Mouse (Mus musculus) limb, embryonic 13.5 days (tissue): ENCODE data around the gene Fads1. TPM values are rescaled to one million over a fixed set of nuclear protein-coding genes. Genes with fewer than 3 reads are reported as not detected.

Source experiments
- ATAC-seq: fragments of 200-750 bp; cut with Nextera tagmentation; 2 replicates; pipeline ENCODE4 v1.8.0; 2017; ENCODE audit warnings: low read depth, moderate number of reproducible peaks, moderate TSS enrichment; ENCODE audit not compliant: low FRiP score
- H3K27ac ChIP-seq: fragments of 300-500 bp; sonication (generic); 2 replicates; pipeline ENCODE4 v1.5.1; 2015; ENCODE audit warnings: inconsistent platforms, mild to moderate bottlenecking, moderate library complexity
- H3K27me3 ChIP-seq: fragments of 300-500 bp; sonication (generic); 2 replicates; pipeline ENCODE4 v1.6.1; 2015; ENCODE audit warnings: mild to moderate bottlenecking, inconsistent platforms
- H3K36me3 ChIP-seq: fragments of 300-500 bp; sonication (generic); 2 replicates; pipeline ENCODE4 v1.6.1; 2015; ENCODE audit warnings: inconsistent platforms, mild to moderate bottlenecking, moderate library complexity
- H3K4me1 ChIP-seq: fragments of 300-500 bp; sonication (generic); 2 replicates; pipeline ENCODE4 v1.6.1; 2015; ENCODE audit warnings: inconsistent platforms
- H3K4me2 ChIP-seq: fragments of 300-500 bp; sonication (generic); replicated peaks from 2 replicates; pipeline ENCODE4 v1.6.1; 2015; ENCODE audit warnings: inconsistent platforms, mild to moderate bottlenecking, moderate library complexity
- H3K4me3 ChIP-seq: fragments of 300-500 bp; sonication (generic); 2 replicates; pipeline ENCODE4 v1.5.1; 2015; ENCODE audit warnings: moderate library complexity, mild to moderate bottlenecking, inconsistent platforms
- H3K9ac ChIP-seq: fragments of 300-500 bp; sonication (generic); 2 replicates; pipeline ENCODE4 v1.6.1; 2015; ENCODE audit warnings: mild to moderate bottlenecking, inconsistent platforms
- H3K9me3 ChIP-seq: fragments of 300-500 bp; sonication (generic); 2 replicates; pipeline ENCODE4 v1.6.1; 2016; ENCODE audit warnings: inconsistent platforms
- WGBS: fragments of 180-500 bp; shearing (Covaris S2); methylation state at CpG from one replicate; pipeline ENCODE4 v1.1.7; 2015; 5-methylcytosine and 5-hydroxymethylcytosine counted together
- polyA plus RNA-seq: library from polyadenylated mRNA; unstranded; fragments of >200 nt; fragmentation: Nextera tagmentation; extraction: Ambion mirVana; gene quantifications from 2 replicates; pipeline ENCODE4 v1.2.1, GENCODE M21; 2015

The Fads1 gene
- polyA plus RNA-seq, 1 experiment from 2014 or later, result 119 TPM

DNA sequence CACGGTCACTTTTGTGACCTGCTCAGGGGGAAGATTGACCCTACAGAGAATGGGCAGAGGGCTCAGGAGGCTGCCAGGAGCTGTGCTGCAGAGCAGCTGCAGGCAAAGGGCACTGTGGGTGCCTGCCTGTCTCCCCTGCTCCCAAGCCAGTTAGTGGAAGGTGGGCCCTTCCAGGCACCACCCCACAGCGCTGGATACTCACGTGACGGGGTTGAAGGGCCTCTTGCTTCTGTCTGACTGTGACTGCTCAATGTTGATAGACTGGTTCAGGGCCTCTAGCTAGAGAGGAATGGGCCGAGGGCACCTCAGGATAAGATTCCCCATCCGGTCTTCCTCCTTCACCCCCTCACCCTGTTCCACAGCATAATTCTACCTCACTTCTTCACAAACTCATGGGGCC, 36.9 kb downstream of the Fads1 start:
- Histone ChIP-seq H3K27ac (no peak overlapping the region), H3K4me3 (no peak overlapping the region), H3K4me2 (no peak overlapping the region), H3K27me3 (no peaks in the 10 kb centered on the region), H3K9ac (no peak overlapping the region), H3K9me3 (no peaks in the 10 kb centered on the region), H3K4me1 (no peaks in the 10 kb centered on the region), H3K36me3 (no peaks in the 10 kb centered on the region)
- WGBS, result 70% methylated on average over 6 of the region's 6 CpGs
- no peak for ATAC-seq

DNA sequence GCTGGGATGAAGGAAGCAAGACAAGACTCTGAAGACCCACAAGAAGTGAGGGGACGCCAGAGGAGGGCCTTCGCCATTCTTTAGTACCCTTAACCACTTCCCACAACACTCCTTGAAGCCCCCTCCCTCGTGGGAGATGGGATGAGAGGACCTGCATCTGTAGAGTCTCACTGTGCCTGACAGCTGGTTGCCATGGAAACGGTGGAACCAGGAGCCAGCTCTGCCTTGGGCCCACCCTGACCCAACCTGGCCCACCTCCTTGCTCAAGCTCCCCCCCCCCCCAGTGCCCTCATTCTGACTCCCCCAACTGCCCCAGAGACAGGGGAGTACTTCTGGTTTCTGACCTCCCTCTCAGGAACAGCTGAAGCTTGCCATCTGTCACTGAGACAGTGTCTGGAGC, 38.9 kb downstream of the Fads1 start:
- H3K27ac ChIP-seq, result no peak overlapping the region
- H3K4me2 ChIP-seq, result no peak overlapping the region
- no peaks in the 10 kb centered on the region for H3K9me3 ChIP-seq
- no peaks in the 10 kb centered on the region for H3K27me3 ChIP-seq
- H3K9ac ChIP-seq, result no peak overlapping the region
- 30% methylated on average over 4 of the region's 4 CpGs for WGBS
- H3K4me3 ChIP-seq, result no peak overlapping the region
- no peak for ATAC-seq
- peaks cover 14% of the 10 kb centered on the region for H3K4me1 ChIP-seq
- H3K36me3 ChIP-seq, result no peaks in the 10 kb centered on the region

DNA sequence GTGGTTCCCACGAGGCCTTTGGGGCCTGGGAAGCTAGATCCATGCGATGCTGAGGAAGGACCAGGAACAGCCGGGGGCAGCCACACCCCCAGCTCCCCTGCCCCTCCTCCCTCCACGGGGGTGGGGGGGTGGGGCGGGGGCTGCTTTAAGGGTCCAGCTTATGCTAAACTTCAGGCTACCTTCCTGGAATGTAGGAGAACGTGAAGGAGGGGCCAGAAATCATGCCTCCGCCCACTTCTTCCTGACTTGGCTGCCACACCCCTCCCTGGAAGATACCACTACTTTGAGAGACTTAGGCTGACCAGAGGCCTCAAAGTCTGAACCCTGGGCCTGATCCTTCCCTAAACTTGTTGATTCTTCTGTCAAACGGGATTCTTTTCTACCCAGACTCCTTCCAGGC, 40.0 kb downstream of the Fads1 start:
- no peak overlapping the region for H3K4me2 ChIP-seq
- ATAC-seq, result no peak
- H3K9me3 ChIP-seq, result no peaks in the 10 kb centered on the region
- no peaks in the 10 kb centered on the region for H3K27me3 ChIP-seq
- WGBS, result 27% methylated on average over 8 of the region's 8 CpGs
- no peak overlapping the region for H3K27ac ChIP-seq
- peaks cover 14% of the 10 kb centered on the region for H3K4me1 ChIP-seq
- no peak overlapping the region for H3K9ac ChIP-seq
- no peaks in the 10 kb centered on the region for H3K36me3 ChIP-seq
- no peak overlapping the region for H3K4me3 ChIP-seq

DNA sequence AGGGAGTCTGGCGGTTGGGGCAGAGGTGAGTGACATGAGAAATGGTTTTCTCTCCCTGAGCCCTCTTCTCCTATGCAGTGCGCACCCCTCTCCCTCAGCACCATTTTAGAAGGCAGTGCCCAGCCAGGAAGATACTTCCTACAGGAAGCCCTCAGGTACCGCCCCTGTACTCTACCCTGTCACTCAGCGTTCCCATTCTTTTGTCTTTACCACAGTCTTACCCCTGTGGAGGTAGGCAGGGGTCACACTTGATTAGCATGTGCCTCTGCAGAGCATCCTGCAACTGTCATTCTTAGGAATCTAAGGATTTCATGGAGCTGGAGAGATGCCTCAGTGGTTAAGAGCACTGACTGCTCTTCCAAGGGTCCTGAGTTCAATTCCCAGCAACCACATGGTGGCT, 40.9 kb downstream of the Fads1 start:
- no peak overlapping the region for H3K27ac ChIP-seq
- 63% methylated on average over 4 of the region's 4 CpGs for WGBS
- ATAC-seq, result no peak

DNA sequence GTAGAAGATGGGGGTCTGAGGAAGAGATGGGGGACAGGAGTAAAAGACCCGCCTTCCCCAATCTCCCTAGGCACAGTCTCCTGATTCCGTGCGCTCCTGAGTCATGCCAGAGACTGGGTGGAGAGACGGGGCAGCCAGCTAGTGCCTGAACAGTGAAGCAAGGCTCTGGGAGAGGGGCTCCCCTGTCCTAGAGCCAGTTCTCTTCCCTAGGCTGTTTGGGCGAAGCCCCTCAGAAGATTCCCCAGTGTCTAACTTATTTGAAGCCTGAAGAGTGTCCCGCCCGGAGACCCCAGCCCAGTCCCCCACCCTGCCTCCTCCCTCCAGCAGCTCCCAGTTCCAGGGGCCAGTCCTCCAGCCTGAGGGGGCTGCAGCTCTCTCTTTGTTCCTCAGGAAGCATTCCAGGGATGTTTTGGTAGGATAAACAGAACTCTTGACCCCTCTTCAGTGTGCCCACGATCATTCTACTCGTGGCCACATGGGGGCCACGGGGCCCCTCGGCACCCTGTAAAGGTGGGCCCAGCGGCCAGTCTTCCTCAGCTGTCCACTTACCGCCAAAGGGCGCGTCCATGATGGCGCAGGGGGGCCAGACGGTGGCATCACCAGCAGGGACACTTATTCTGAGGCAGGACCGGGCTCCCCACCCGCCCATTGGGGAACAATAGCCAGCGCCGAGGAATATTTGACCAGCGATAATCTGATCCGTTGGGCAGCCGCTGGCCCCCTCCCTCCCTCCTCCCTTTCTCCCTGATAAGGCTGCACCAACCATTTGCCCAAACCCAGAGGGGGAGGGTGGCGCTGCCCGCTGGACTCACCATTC, 42.2 kb downstream of the Fads1 start:
- Histone ChIP-seq H3K27ac (no peak overlapping the region), H3K27me3 (no peaks in the 10 kb centered on the region), H3K9ac (peak overlapping the region; percentile 10; the same call in 1 of the 2 replicates), H3K4me3 (no peak overlapping the region), H3K4me1 (peaks cover 14% of the 10 kb centered on the region), H3K4me2 (peak overlapping the region; percentile 16; the same call in 1 of the 2 replicates), H3K36me3 (no peaks in the 10 kb centered on the region), H3K9me3 (no peaks in the 10 kb centered on the region)
- ATAC-seq, result no peak
- 33% methylated on average over 26 of the region's 26 CpGs for WGBS

More for the DNA sequence above, 40.9 kb downstream of the Fads1 start:
- Histone ChIP-seq H3K4me1 (peaks cover 14% of the 10 kb centered on the region), H3K9me3 (no peaks in the 10 kb centered on the region), H3K4me2 (no peak overlapping the region), H3K4me3 (no peak overlapping the region), H3K9ac (no peak overlapping the region), H3K27me3 (no peaks in the 10 kb centered on the region), H3K36me3 (no peaks in the 10 kb centered on the region)

DNA sequence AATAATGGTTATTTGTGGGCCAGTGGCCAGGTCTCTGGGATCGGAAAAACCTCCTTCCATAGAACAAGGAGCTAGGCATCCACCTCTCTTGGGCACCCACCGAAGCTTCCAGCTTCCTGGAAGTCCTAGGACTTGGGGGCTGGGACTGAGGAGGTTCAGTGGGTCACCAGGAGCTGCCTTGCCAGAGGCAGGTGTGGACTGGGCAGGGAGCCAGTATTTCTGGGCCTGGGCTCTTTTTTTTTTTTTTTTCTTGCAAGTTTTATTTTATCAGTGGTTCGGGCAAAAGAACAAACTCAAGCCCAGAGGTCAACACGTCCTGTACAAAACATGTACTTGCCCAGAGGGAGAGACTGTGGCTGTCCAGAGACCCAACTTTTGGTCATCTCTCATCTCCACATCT, 43.1 kb downstream of the Fads1 start:
- no peak overlapping the region for H3K4me3 ChIP-seq
- no peak overlapping the region for H3K9ac ChIP-seq
- H3K27me3 ChIP-seq, result no peaks in the 10 kb centered on the region
- H3K9me3 ChIP-seq, result no peaks in the 10 kb centered on the region
- 68% methylated on average over 4 of the region's 4 CpGs for WGBS
- no peaks in the 10 kb centered on the region for H3K36me3 ChIP-seq
- ATAC-seq, result no peak
- H3K4me2 ChIP-seq, result no peak overlapping the region
- H3K4me1 ChIP-seq, result peaks cover 20% of the 10 kb centered on the region
- no peak overlapping the region for H3K27ac ChIP-seq

DNA sequence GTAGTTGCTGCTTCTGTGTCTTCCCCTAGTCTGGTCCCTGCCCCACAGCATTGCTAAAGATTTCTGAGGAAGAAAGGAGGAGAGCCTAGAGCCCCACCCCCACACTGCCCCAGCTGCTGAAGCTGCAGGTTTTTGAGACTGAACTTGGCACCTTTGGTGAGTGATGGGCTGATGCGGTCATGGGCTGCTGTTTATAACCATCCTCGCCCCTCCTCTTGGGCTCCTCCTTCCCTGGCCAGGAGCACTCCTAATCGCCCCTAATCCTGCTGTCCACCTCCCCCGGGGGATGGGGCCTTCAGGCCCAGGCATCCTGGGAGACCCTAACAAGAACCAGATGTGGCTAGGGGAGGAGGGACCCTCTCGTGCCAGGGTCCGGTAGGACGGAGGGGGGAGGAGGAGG, 48.3 kb downstream of the Fads1 start:
- H3K4me1 ChIP-seq, result peaks cover 30% of the 10 kb centered on the region
- no peak for ATAC-seq
- H3K9me3 ChIP-seq, result no peaks in the 10 kb centered on the region
- H3K4me3 ChIP-seq, result no peak overlapping the region
- no peaks in the 10 kb centered on the region for H3K36me3 ChIP-seq
- WGBS, result 4% methylated on average over 7 of the region's 7 CpGs
- H3K9ac ChIP-seq, result peak overlapping the region; percentile 45
- peaks cover 5% of the 10 kb centered on the region; the same call in 1 of the 2 replicates for H3K27me3 ChIP-seq
- H3K27ac ChIP-seq, result no peak overlapping the region
- H3K4me2 ChIP-seq, result peak overlapping the region; percentile 28; the same call in 1 of the 2 replicates

DNA sequence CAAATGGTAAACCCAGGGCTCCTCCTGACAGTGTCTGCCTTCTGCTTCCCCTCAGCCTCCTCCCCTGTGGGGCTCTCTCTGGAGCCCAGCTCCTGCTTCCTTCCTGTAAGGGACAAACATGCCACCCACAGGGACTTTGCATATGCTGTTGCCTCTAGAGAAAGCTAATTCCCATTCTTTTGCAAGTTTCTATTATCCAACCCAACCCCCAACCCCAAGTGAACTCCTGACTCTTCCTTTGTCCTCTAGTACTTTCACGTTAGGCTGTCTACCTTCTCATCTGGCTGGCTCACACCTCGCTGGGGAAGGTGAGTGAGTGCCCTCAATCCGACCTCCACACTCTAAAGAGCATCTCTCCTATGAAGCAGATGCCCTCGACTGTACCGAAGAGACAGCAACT, 49.2 kb downstream of the Fads1 start:
- Histone ChIP-seq H3K27ac (no peak overlapping the region), H3K4me3 (no peak overlapping the region), H3K36me3 (no peaks in the 10 kb centered on the region), H3K9me3 (no peaks in the 10 kb centered on the region), H3K27me3 (peaks cover 5% of the 10 kb centered on the region; the same call in 1 of the 2 replicates), H3K4me2 (no peak overlapping the region), H3K4me1 (peaks cover 30% of the 10 kb centered on the region), H3K9ac (no peak overlapping the region)
- 9% methylated on average over 5 of the region's 5 CpGs for WGBS
- ATAC-seq, result no peak

DNA sequence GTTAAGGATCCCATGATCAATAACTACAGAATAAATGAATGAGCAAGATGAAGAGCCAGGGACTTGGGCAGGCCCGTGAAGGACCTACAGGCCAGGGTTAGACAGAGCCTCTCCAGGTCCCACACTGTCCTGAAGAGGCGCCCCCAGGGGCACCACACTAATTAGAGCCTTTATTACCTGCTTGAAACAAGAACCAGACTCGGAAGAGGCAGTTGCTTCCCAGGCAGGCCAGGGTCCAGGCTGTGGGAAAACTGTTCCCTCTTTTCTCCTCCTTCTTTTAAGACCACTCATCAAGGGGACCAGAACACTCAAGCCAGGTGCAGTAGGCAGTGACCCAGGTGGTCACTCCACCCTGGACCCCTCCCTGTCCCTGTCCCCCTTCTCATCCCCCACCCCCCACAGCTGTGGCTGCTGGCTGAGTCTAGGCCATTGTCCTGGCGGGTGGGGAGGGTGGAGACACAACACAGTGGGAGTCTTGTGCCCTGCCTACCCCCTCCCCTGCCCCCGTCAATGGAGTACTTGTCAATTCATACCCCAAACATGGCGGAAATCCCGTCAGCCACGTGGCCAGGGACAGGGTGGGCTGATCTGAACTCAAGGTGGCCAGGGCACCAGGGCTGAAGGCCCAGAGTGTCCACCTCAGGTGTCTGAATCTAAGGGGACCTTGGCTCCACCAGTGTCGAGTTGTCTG, 49.8 kb downstream of the Fads1 start:
- Histone ChIP-seq H3K27ac (no peak overlapping the region), H3K4me2 (no peak overlapping the region), H3K36me3 (no peaks in the 10 kb centered on the region), H3K9me3 (no peaks in the 10 kb centered on the region), H3K9ac (no peak overlapping the region), H3K4me1 (peaks cover 30% of the 10 kb centered on the region), H3K4me3 (no peak overlapping the region), H3K27me3 (peaks cover 5% of the 10 kb centered on the region; the same call in 1 of the 2 replicates)
- WGBS, result 22% methylated on average over 9 of the region's 9 CpGs
- ATAC-seq, result no peak

DNA sequence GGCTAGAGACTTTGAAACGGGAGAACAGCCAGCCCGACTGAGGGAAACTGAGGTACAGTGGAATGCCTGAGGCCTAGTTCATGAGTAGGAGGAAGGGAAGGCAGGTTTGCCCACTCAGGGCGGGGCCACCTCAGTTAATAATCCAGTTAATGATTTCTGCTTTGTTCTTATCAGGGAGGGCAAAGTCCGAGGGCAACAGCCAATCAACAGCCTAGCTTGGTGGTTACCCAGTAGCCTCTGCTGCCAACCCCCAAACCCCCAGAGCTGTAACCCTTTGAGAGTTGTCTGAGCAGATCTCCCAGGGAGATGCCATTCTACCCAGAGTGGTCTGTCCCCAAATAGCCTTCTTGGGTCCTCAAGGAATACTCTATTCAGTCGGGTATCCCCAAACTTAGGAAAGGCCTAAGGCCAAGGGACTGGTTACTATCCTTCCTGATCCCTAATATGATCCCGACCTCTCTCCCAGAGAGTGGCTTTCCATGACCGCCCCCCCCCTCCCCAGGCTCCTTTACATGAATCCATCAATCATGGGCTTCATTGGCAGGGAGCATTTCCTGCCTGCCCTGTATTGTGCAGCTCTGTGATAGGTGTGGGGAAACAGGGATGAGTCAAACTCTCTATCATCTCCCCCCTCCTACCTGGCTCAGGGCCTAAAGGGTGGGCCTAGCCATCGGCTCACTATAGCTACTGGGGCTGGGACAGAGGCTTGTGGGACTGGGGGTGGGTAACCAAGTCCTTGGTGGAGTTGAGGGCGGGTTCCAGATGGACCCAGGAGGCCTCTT, 53.3 kb downstream of the Fads1 start:
- no peak overlapping the region for H3K27ac ChIP-seq
- H3K36me3 ChIP-seq, result no peaks in the 10 kb centered on the region
- no peaks in the 10 kb centered on the region for H3K9me3 ChIP-seq
- H3K27me3 ChIP-seq, result peaks cover 12% of the 10 kb centered on the region
- no peak overlapping the region for H3K4me3 ChIP-seq
- no peak overlapping the region for H3K4me2 ChIP-seq
- no peak overlapping the region for H3K9ac ChIP-seq
- ATAC-seq, result no peak
- peaks cover 44% of the 10 kb centered on the region for H3K4me1 ChIP-seq
- 78% methylated on average over 9 of the region's 9 CpGs for WGBS

DNA sequence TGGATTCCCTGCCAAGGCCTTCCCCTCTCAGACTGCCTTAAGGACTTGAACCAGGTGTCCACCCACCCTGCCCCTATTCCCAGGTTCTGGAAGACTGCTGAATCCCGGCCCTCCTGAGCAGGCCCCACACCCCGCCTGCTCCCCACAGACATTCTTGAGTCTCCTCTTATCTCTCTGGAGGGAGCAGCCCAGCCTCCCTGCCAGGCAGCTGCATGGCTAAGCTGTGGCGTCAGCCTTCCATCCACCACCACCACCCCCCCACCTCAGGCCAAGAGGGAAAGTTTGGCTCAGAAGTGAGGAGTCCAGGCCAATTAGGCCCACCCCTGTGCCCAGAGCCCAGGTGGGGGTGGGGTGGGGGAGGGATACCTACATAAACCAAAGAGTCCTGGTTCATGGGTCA, 55.8 kb downstream of the Fads1 start:
- no peaks in the 10 kb centered on the region for H3K36me3 ChIP-seq
- ATAC-seq, result no peak
- peaks cover 7% of the 10 kb centered on the region; the same call in 1 of the 2 replicates for H3K27me3 ChIP-seq
- no peak overlapping the region for H3K4me3 ChIP-seq
- H3K9me3 ChIP-seq, result no peaks in the 10 kb centered on the region
- H3K4me1 ChIP-seq, result peaks cover 31% of the 10 kb centered on the region
- WGBS, result 66% methylated on average over 3 of the region's 3 CpGs
- H3K27ac ChIP-seq, result no peak overlapping the region
- H3K9ac ChIP-seq, result no peak overlapping the region
- H3K4me2 ChIP-seq, result no peak overlapping the region

DNA sequence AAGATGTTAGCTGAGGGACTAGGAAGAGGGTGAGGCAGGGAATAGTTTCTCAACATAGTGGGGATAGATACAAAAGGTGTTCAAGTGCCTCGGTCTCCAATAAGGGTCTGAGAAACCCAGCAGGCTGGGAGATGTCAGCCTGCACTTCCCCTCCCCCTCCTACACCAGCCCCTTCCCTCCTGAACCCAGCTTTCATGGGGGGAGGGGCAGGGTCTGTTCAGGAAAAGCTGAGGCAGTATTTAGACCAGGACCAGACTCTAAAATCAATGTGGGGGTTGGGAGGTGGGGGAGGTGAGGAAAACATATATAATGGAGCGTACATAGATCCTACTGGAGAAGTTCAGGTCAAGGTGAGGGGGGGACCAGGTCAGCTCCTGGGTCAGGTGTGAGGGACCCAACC, 56.7 kb downstream of the Fads1 start:
- H3K4me2 ChIP-seq, result peak overlapping the region; percentile 85
- ATAC-seq, result no peak

More for the DNA sequence above, 56.7 kb downstream of the Fads1 start:
- 23% methylated on average over 2 of the region's 2 CpGs for WGBS
- no peak overlapping the region for H3K9ac ChIP-seq
- peaks cover 7% of the 10 kb centered on the region; the same call in 1 of the 2 replicates for H3K27me3 ChIP-seq
- peak overlapping the region; percentile 54 for H3K4me3 ChIP-seq
- no peaks in the 10 kb centered on the region for H3K9me3 ChIP-seq
- no peaks in the 10 kb centered on the region for H3K36me3 ChIP-seq
- no peak overlapping the region for H3K27ac ChIP-seq
- H3K4me1 ChIP-seq, result peaks cover 36% of the 10 kb centered on the region
